Mouse (Mus musculus): ENCODE results near the gene Atp7b. TPM values are rescaled to one million over a fixed set of nuclear protein-coding genes. Genes with fewer than 3 reads are reported as not detected.
A peak's percentile ranks its signal among the peaks of the same experiment; 100 is the strongest.

Atp7b gene
- polyA plus RNA-seq (2015; fragmentation: Nextera tagmentation; extraction: Ambion mirVana): 5.1 and 5.9 TPM in 2 replicates

GRCm38 (mm10) chr8:22059821-22060445 lies at the start of gene Atp7b:
Gene Atp7b, minus strand, starts transcription at chr8:22060305.
- WGBS: under 1% methylated on average over 37 of the region's 46 CpGs
- no peak within 1 kb of the TSS for H3K27ac ChIP-seq (replicated peaks)

GRCm38 (mm10) chr8:22107020-22107419 lies 46.9 kb upstream of the Atp7b start:
- H3K4me3 ChIP-seq (ENCODE audit: low read depth, low read length): no peak overlapping the region
- no peak overlapping the region for H3K4me2 ChIP-seq (replicated peaks; ENCODE audit: low read depth)
- no peak overlapping the region for H3K9ac ChIP-seq (ENCODE audit: low read length)
- H3K9me3 ChIP-seq (ENCODE audit: control insufficient read depth, low read length): no peaks in the 10 kb centered on the region
- TF ChIP-seq EP300 (optimal IDR thresholded peaks at IDR 0.05): no peak
- TF ChIP-seq CTCF (IDR thresholded peaks at IDR 0.05; ENCODE audit: low read depth): no peak
- H3K4me1 ChIP-seq (replicated peaks; ENCODE audit: control insufficient read depth, insufficient read depth): no peaks in the 10 kb centered on the region
- no peaks in the 10 kb centered on the region for H3K27me3 ChIP-seq (ENCODE audit: control insufficient read depth, insufficient read depth, low read length)
- H3K36me3 ChIP-seq (ENCODE audit: control insufficient read depth, insufficient read depth, low read length): no peaks in the 10 kb centered on the region
- ATAC-seq (ENCODE audit: low FRiP score, low TSS enrichment): no peak
- no peak for DNase-seq (ENCODE audit: low spot score)
- WGBS: 74% methylated on average over 4 of the region's 4 CpGs
- no peak overlapping the region for H3K27ac ChIP-seq (replicated peaks)

More at GRCm38 (mm10) chr8:22059821-22060445, at the start of gene Atp7b:
- Histone ChIP-seq H3K4me3 (ENCODE audit: low read depth, low read length) (peak within 1 kb of the TSS; percentile 74), H3K4me1 (replicated peaks; ENCODE audit: control insufficient read depth, insufficient read depth) (no peaks in the 10 kb centered on the region; the same call in 1 of the 2 replicates), H3K27me3 (ENCODE audit: control insufficient read depth, insufficient read depth, low read length) (no peaks in the 10 kb centered on the region), H3K36me3 (ENCODE audit: control insufficient read depth, insufficient read depth, low read length) (no peaks in the 10 kb centered on the region), H3K9ac (ENCODE audit: low read length) (peak within 1 kb of the TSS; percentile 67), H3K4me2 (replicated peaks; ENCODE audit: low read depth) (peak within 1 kb of the TSS; percentile 95), H3K9me3 (ENCODE audit: control insufficient read depth, low read length) (no peaks in the 10 kb centered on the region)
- DNase-seq (ENCODE audit: low spot score) (no peak), ATAC-seq (ENCODE audit: low FRiP score, low TSS enrichment) (peak; percentile 75)
- TF ChIP-seq CTCF (IDR thresholded peaks at IDR 0.05; ENCODE audit: low read depth): no peak
- no peak for TF ChIP-seq EP300 (optimal IDR thresholded peaks at IDR 0.05)

GRCm38 (mm10) chr8:22091568-22091967 lies 31.5 kb upstream of the Atp7b start:
- Histone ChIP-seq H3K9me3 (ENCODE audit: control insufficient read depth, low read length) (no peaks in the 10 kb centered on the region), H3K36me3 (ENCODE audit: control insufficient read depth, insufficient read depth, low read length) (no peaks in the 10 kb centered on the region), H3K9ac (ENCODE audit: low read length) (no peak overlapping the region), H3K4me1 (replicated peaks; ENCODE audit: control insufficient read depth, insufficient read depth) (no peaks in the 10 kb centered on the region), H3K27ac (replicated peaks) (no peak overlapping the region), H3K27me3 (ENCODE audit: control insufficient read depth, insufficient read depth, low read length) (no peaks in the 10 kb centered on the region), H3K4me3 (ENCODE audit: low read depth, low read length) (no peak overlapping the region), H3K4me2 (replicated peaks; ENCODE audit: low read depth) (no peak overlapping the region)
- TF ChIP-seq EP300 (optimal IDR thresholded peaks at IDR 0.05) (no peak), CTCF (IDR thresholded peaks at IDR 0.05; ENCODE audit: low read depth) (peak; percentile 67)
- 45% methylated on average over 8 of the region's 8 CpGs for WGBS
- DNase-seq (ENCODE audit: low spot score) (peak; percentile 59), ATAC-seq (ENCODE audit: low FRiP score, low TSS enrichment) (no peak)

- Histone ChIP-seq H3K4me1 (replicated peaks; ENCODE audit: control insufficient read depth, insufficient read depth) (no peaks in the 10 kb centered on the region), H3K4me2 (replicated peaks; ENCODE audit: low read depth) (no peak overlapping the region), H3K36me3 (ENCODE audit: control insufficient read depth, insufficient read depth, low read length) (no peaks in the 10 kb centered on the region), H3K9me3 (ENCODE audit: control insufficient read depth, low read length) (no peaks in the 10 kb centered on the region), H3K27ac (replicated peaks) (no peak overlapping the region), H3K9ac (ENCODE audit: low read length) (no peak overlapping the region), H3K4me3 (ENCODE audit: low read depth, low read length) (no peak overlapping the region), H3K27me3 (ENCODE audit: control insufficient read depth, insufficient read depth, low read length) (no peaks in the 10 kb centered on the region)
- DNase-seq (ENCODE audit: low spot score): no peak
- WGBS: 87% methylated on average over 4 of the region's 4 CpGs
- no peak for TF ChIP-seq EP300 (optimal IDR thresholded peaks at IDR 0.05)
- TF ChIP-seq CTCF (IDR thresholded peaks at IDR 0.05; ENCODE audit: low read depth): no peak
- no peak for ATAC-seq (ENCODE audit: low FRiP score, low TSS enrichment)
Observed at GRCm38 (mm10) chr8:22089226-22089625, 29.1 kb upstream of the Atp7b start.

- ATAC-seq (ENCODE audit: low FRiP score, low TSS enrichment) (no peak), DNase-seq (ENCODE audit: low spot score) (no peak)
- TF ChIP-seq EP300 (optimal IDR thresholded peaks at IDR 0.05) (no peak), CTCF (IDR thresholded peaks at IDR 0.05; ENCODE audit: low read depth) (no peak)
- Histone ChIP-seq H3K4me3 (ENCODE audit: low read depth, low read length) (no peak overlapping the region), H3K27ac (replicated peaks) (no peak overlapping the region), H3K4me1 (replicated peaks; ENCODE audit: control insufficient read depth, insufficient read depth) (no peaks in the 10 kb centered on the region), H3K9me3 (ENCODE audit: control insufficient read depth, low read length) (no peaks in the 10 kb centered on the region), H3K36me3 (ENCODE audit: control insufficient read depth, insufficient read depth, low read length) (no peaks in the 10 kb centered on the region), H3K9ac (ENCODE audit: low read length) (no peak overlapping the region), H3K27me3 (ENCODE audit: control insufficient read depth, insufficient read depth, low read length) (no peaks in the 10 kb centered on the region), H3K4me2 (replicated peaks; ENCODE audit: low read depth) (no peak overlapping the region)
- 75% methylated on average over 9 of the region's 9 CpGs for WGBS
Observed at GRCm38 (mm10) chr8:22079313-22080007, 19.4 kb upstream of the Atp7b start.

GRCm38 (mm10) chr8:22061126-22061525 lies 1.0 kb upstream of the Atp7b start:
- H3K9ac ChIP-seq (ENCODE audit: low read length): no peak overlapping the region
- H3K9me3 ChIP-seq (ENCODE audit: control insufficient read depth, low read length): no peaks in the 10 kb centered on the region
- TF ChIP-seq EP300 (optimal IDR thresholded peaks at IDR 0.05) (no peak), CTCF (IDR thresholded peaks at IDR 0.05; ENCODE audit: low read depth) (no peak)

More at GRCm38 (mm10) chr8:22061126-22061525, 1.0 kb upstream of the Atp7b start:
- no peaks in the 10 kb centered on the region; the same call in 1 of the 2 replicates for H3K4me1 ChIP-seq (replicated peaks; ENCODE audit: control insufficient read depth, insufficient read depth)
- H3K27ac ChIP-seq (replicated peaks): no peak overlapping the region
- 3% methylated on average over 3 of the region's 3 CpGs for WGBS
- DNase-seq (ENCODE audit: low spot score) (no peak), ATAC-seq (ENCODE audit: low FRiP score, low TSS enrichment) (no peak)
- peak overlapping the region; percentile 74 for H3K4me3 ChIP-seq (ENCODE audit: low read depth, low read length)
- peak overlapping the region; percentile 64 for H3K4me2 ChIP-seq (replicated peaks; ENCODE audit: low read depth)
- H3K27me3 ChIP-seq (ENCODE audit: control insufficient read depth, insufficient read depth, low read length): no peaks in the 10 kb centered on the region
- peaks cover 7% of the 10 kb centered on the region for H3K36me3 ChIP-seq (ENCODE audit: control insufficient read depth, insufficient read depth, low read length)
